Mouse (Mus musculus): ENCODE measurements at regions not wholly inside any gene's neighbourhood (a gene's known extent, or its start where the extent isn't known, plus 50 kb on each side); places are given as distances from the start of the nearest gene placed in this dataset.

GRCm38 (mm10) chr6:135445070-135445469 lies 82.7 kb downstream of the Emp1 start:
- H3K27me3 ChIP-seq (ENCODE audit: control insufficient read depth, insufficient read depth, low read length), result 0 out of 2 replicates have a peak, but pooled peaks cover 4% of the 10 kb centered on the region
- H3K4me3 ChIP-seq (ENCODE audit: low read depth, low read length), result no peak overlapping the region
- no peak overlapping the region for H3K27ac ChIP-seq (ENCODE audit: low read depth)
- ATAC-seq (ENCODE audit: insufficient read depth, low read depth), result no peak
- DNase-seq (ENCODE audit: low spot score), result no peak
- H3K36me3 ChIP-seq (replicated peaks; ENCODE audit: control insufficient read depth, insufficient read depth, low read length), result no peaks in the 10 kb centered on the region
- H3K9me3 ChIP-seq (replicated peaks; ENCODE audit: control insufficient read depth, low read length), result no peaks in the 10 kb centered on the region
- H3K4me1 ChIP-seq (ENCODE audit: control insufficient read depth, insufficient read depth), result no peaks in the 10 kb centered on the region
- H3K9ac ChIP-seq (replicated peaks; ENCODE audit: low read depth, low read length), result no peak overlapping the region
- peak overlapping the region; percentile 33 for H3K4me2 ChIP-seq (ENCODE audit: low read depth, low read length)
- TF ChIP-seq EP300 (IDR thresholded peaks at IDR 0.05; ENCODE audit: low read depth) (no peak), CTCF (IDR thresholded peaks at IDR 0.05; ENCODE audit: low read depth) (no peak)
- 44% methylated on average over 8 of the region's 8 CpGs for WGBS

GRCm38 (mm10) chr6:135447801-135448200 lies 85.5 kb downstream of the Emp1 start:
- H3K4me3 ChIP-seq (ENCODE audit: low read depth, low read length), result no peak overlapping the region
- ATAC-seq (ENCODE audit: insufficient read depth, low read depth) (no peak), DNase-seq (ENCODE audit: low spot score) (no peak)
- TF ChIP-seq CTCF (IDR thresholded peaks at IDR 0.05; ENCODE audit: low read depth) (no peak), EP300 (IDR thresholded peaks at IDR 0.05; ENCODE audit: low read depth) (no peak)
- 0 out of 2 replicates have a peak, but pooled peaks cover 4% of the 10 kb centered on the region for H3K27me3 ChIP-seq (ENCODE audit: control insufficient read depth, insufficient read depth, low read length)
- no peaks in the 10 kb centered on the region for H3K36me3 ChIP-seq (replicated peaks; ENCODE audit: control insufficient read depth, insufficient read depth, low read length)
- WGBS, result 71% methylated on average over 2 of the region's 2 CpGs
- no peaks in the 10 kb centered on the region for H3K4me1 ChIP-seq (ENCODE audit: control insufficient read depth, insufficient read depth)
- no peak overlapping the region for H3K4me2 ChIP-seq (ENCODE audit: low read depth, low read length)
- H3K27ac ChIP-seq (ENCODE audit: low read depth), result no peak overlapping the region
- no peak overlapping the region for H3K9ac ChIP-seq (replicated peaks; ENCODE audit: low read depth, low read length)
- H3K9me3 ChIP-seq (replicated peaks; ENCODE audit: control insufficient read depth, low read length), result no peaks in the 10 kb centered on the region

- Histone ChIP-seq H3K9ac (replicated peaks; ENCODE audit: low read depth, low read length) (no peak overlapping the region), H3K4me3 (ENCODE audit: low read depth, low read length) (no peak overlapping the region), H3K27ac (ENCODE audit: low read depth) (no peak overlapping the region), H3K4me1 (ENCODE audit: control insufficient read depth, insufficient read depth) (no peaks in the 10 kb centered on the region), H3K27me3 (ENCODE audit: control insufficient read depth, insufficient read depth, low read length) (0 out of 2 replicates have a peak, but pooled peaks cover 4% of the 10 kb centered on the region), H3K36me3 (replicated peaks; ENCODE audit: control insufficient read depth, insufficient read depth, low read length) (no peaks in the 10 kb centered on the region), H3K9me3 (replicated peaks; ENCODE audit: control insufficient read depth, low read length) (no peaks in the 10 kb centered on the region), H3K4me2 (ENCODE audit: low read depth, low read length) (no peak overlapping the region)
- WGBS, result 61% methylated on average over 5 of the region's 5 CpGs
- no peak for ATAC-seq (ENCODE audit: insufficient read depth, low read depth)
- no peak for DNase-seq (ENCODE audit: low spot score)
- TF ChIP-seq EP300 (IDR thresholded peaks at IDR 0.05; ENCODE audit: low read depth) (no peak), CTCF (IDR thresholded peaks at IDR 0.05; ENCODE audit: low read depth) (no peak)
These were observed 86.9 kb downstream of the Emp1 start for GRCm38 (mm10) chr6:135449228-135449627.

- Histone ChIP-seq H3K27ac (ENCODE audit: low read depth) (no peak overlapping the region), H3K9ac (replicated peaks; ENCODE audit: low read depth, low read length) (no peak overlapping the region), H3K4me1 (ENCODE audit: control insufficient read depth, insufficient read depth) (no peaks in the 10 kb centered on the region), H3K4me3 (ENCODE audit: low read depth, low read length) (no peak overlapping the region), H3K9me3 (replicated peaks; ENCODE audit: control insufficient read depth, low read length) (no peaks in the 10 kb centered on the region), H3K4me2 (ENCODE audit: low read depth, low read length) (no peak overlapping the region), H3K27me3 (ENCODE audit: control insufficient read depth, insufficient read depth, low read length) (0 out of 2 replicates have a peak, but pooled peaks cover 3% of the 10 kb centered on the region), H3K36me3 (replicated peaks; ENCODE audit: control insufficient read depth, insufficient read depth, low read length) (no peaks in the 10 kb centered on the region)
- 59% methylated on average over 7 of the region's 7 CpGs for WGBS
- ATAC-seq (ENCODE audit: insufficient read depth, low read depth) (no peak), DNase-seq (ENCODE audit: low spot score) (no peak)
- TF ChIP-seq EP300 (IDR thresholded peaks at IDR 0.05; ENCODE audit: low read depth), result no peak
These were observed 88.2 kb downstream of the Emp1 start for GRCm38 (mm10) chr6:135450573-135450972.

- no peak overlapping the region for H3K4me2 ChIP-seq (ENCODE audit: low read depth, low read length)
- H3K36me3 ChIP-seq (replicated peaks; ENCODE audit: control insufficient read depth, insufficient read depth, low read length), result no peaks in the 10 kb centered on the region
- H3K27me3 ChIP-seq (ENCODE audit: control insufficient read depth, insufficient read depth, low read length), result no peaks in the 10 kb centered on the region
- 80% methylated on average over 8 of the region's 8 CpGs for WGBS
- no peaks in the 10 kb centered on the region for H3K4me1 ChIP-seq (ENCODE audit: control insufficient read depth, insufficient read depth)
- no peak for ATAC-seq (ENCODE audit: insufficient read depth, low read depth)
- DNase-seq (ENCODE audit: low spot score), result no peak
- no peak overlapping the region for H3K9ac ChIP-seq (replicated peaks; ENCODE audit: low read depth, low read length)
- no peak overlapping the region for H3K4me3 ChIP-seq (ENCODE audit: low read depth, low read length)
- no peak overlapping the region for H3K27ac ChIP-seq (ENCODE audit: low read depth)
- H3K9me3 ChIP-seq (replicated peaks; ENCODE audit: control insufficient read depth, low read length), result no peaks in the 10 kb centered on the region
- TF ChIP-seq CTCF (IDR thresholded peaks at IDR 0.05; ENCODE audit: low read depth), result no peak
- no peak for TF ChIP-seq EP300 (IDR thresholded peaks at IDR 0.05; ENCODE audit: low read depth)
These were observed 88.9 kb downstream of the Emp1 start for GRCm38 (mm10) chr6:135451165-135451797.

GRCm38 (mm10) chr6:135453041-135453440 lies 90.7 kb downstream of the Emp1 start:
- TF ChIP-seq CTCF (IDR thresholded peaks at IDR 0.05; ENCODE audit: low read depth), result no peak

More at GRCm38 (mm10) chr6:135453041-135453440, 90.7 kb downstream of the Emp1 start:
- Histone ChIP-seq H3K9me3 (replicated peaks; ENCODE audit: control insufficient read depth, low read length) (no peaks in the 10 kb centered on the region), H3K4me3 (ENCODE audit: low read depth, low read length) (no peak overlapping the region), H3K4me2 (ENCODE audit: low read depth, low read length) (no peak overlapping the region), H3K4me1 (ENCODE audit: control insufficient read depth, insufficient read depth) (no peaks in the 10 kb centered on the region), H3K27ac (ENCODE audit: low read depth) (no peak overlapping the region), H3K9ac (replicated peaks; ENCODE audit: low read depth, low read length) (no peak overlapping the region), H3K36me3 (replicated peaks; ENCODE audit: control insufficient read depth, insufficient read depth, low read length) (no peaks in the 10 kb centered on the region), H3K27me3 (ENCODE audit: control insufficient read depth, insufficient read depth, low read length) (no peaks in the 10 kb centered on the region)
- DNase-seq (ENCODE audit: low spot score), result peak; percentile 87
- 97% methylated on average over 3 of the region's 3 CpGs for WGBS
- no peak for ATAC-seq (ENCODE audit: insufficient read depth, low read depth)

Data from heart, postnatal 0 days (tissue).